Mouse (Mus musculus): ENCODE data around the gene Slc4a3. TPM values are rescaled to one million over a fixed set of nuclear protein-coding genes. Genes with fewer than 3 reads are reported as not detected.

Slc4a3 gene
- polyA plus RNA-seq, 1 experiment from 2014 or later, result 37.7 TPM

DNA sequence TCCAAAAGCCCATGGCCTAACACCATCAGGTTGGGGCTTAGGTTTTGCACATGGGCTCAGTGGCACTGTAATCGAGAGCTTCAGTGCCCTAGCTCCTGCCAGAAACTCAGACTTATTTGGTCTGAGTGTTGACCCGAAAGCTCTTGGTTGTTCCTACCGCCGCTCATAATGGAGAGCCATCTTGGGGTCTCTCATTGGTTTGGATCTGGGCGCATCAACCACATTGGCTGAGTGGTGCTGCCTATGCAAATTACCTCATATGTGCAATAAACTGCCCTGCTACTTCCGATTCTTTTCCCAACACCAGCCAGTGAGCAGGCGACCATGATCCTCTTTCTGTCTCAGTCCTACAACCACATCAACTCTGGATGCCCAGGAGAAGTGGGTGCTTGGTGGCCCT, 47.9 kb downstream of the Slc4a3 start:
- Histone ChIP-seq H3K4me3 (no peak overlapping the region), H3K9me3 (no peaks in the 10 kb centered on the region), H3K4me2 (replicated peaks) (no peak overlapping the region), H3K4me1 (peaks cover 6% of the 10 kb centered on the region; the same call in 1 of the 2 replicates), H3K27me3 (peaks cover 4% of the 10 kb centered on the region; the same call in 1 of the 2 replicates), H3K36me3 (no peaks in the 10 kb centered on the region), H3K27ac (no peak overlapping the region), H3K9ac (no peak overlapping the region)
- no peak for ATAC-seq (ENCODE audit: low FRiP score, low read depth)
- 90% methylated on average over 7 of the region's 7 CpGs for WGBS

GRCm38 (mm10) chr1:75594836-75595235, 48.8 kb downstream of the Slc4a3 start:
- Histone ChIP-seq H3K27me3 (peaks cover 7% of the 10 kb centered on the region; the same call in 1 of the 2 replicates), H3K4me1 (no peaks in the 10 kb centered on the region; the same call in 1 of the 2 replicates), H3K9me3 (no peaks in the 10 kb centered on the region), H3K4me3 (no peak overlapping the region), H3K27ac (no peak overlapping the region), H3K9ac (no peak overlapping the region; the same call in 1 of the 2 replicates), H3K4me2 (replicated peaks) (no peak overlapping the region), H3K36me3 (no peaks in the 10 kb centered on the region)
- ATAC-seq (ENCODE audit: low FRiP score, low read depth), result no peak
- 39% methylated on average over 9 of the region's 9 CpGs for WGBS

DNA sequence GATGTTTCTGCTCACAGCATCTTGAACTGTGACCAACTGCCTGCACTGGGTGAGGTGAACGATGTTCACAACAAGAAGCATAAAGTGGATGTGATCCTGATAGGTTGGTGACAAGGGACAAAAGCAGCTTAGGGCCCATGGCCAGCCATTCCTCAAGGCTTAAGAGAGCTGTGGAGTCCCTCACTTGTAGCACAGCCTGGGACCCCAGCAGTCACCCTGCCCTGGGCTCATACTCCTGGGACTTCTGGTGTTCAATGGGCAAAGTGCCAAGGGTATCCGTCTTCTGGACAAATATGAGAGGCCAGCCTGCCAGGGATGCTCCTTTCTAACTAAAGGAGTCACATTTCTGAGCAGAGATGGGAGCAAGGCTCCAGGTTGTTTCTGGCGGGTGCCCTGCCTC, 49.9 kb downstream of the Slc4a3 start:
- H3K9ac ChIP-seq, result no peak overlapping the region
- H3K4me3 ChIP-seq, result no peak overlapping the region
- H3K27ac ChIP-seq, result no peak overlapping the region
- no peaks in the 10 kb centered on the region for H3K9me3 ChIP-seq
- ATAC-seq (ENCODE audit: low FRiP score, low read depth), result no peak
- no peaks in the 10 kb centered on the region for H3K36me3 ChIP-seq
- no peak overlapping the region for H3K4me2 ChIP-seq (replicated peaks)
- H3K4me1 ChIP-seq, result no peaks in the 10 kb centered on the region; the same call in 1 of the 2 replicates
- WGBS, result 79% methylated on average over 3 of the region's 3 CpGs
- peaks cover 11% of the 10 kb centered on the region for H3K27me3 ChIP-seq

DNA sequence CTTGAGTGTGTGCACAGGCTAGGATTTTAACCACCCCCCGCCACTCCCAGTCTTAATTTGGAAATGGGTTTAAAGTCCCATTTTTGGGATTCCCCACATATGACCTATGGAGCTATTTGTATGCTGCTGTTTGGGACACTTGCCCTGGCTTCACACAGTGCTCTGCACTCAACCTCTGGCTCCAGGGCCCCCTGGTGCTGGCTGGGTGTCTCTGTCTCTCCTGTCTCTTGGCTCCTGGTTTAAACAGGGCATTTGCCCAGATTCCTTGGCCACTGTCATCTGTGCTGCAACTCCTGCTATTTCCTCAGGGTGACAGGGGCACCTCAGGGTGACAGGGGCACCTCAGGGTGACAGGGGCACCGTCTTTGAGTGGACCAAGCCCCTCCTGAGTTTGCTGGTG, 50.8 kb downstream of the Slc4a3 start:
- 96% methylated on average over 2 of the region's 2 CpGs for WGBS
- H3K4me2 ChIP-seq (replicated peaks), result no peak overlapping the region
- no peaks in the 10 kb centered on the region for H3K9me3 ChIP-seq
- H3K36me3 ChIP-seq, result no peaks in the 10 kb centered on the region
- no peak overlapping the region for H3K27ac ChIP-seq
- H3K4me1 ChIP-seq, result peaks cover 3% of the 10 kb centered on the region
- H3K4me3 ChIP-seq, result no peak overlapping the region
- peaks cover 20% of the 10 kb centered on the region for H3K27me3 ChIP-seq
- H3K9ac ChIP-seq, result no peak overlapping the region
- ATAC-seq (ENCODE audit: low FRiP score, low read depth), result no peak

DNA sequence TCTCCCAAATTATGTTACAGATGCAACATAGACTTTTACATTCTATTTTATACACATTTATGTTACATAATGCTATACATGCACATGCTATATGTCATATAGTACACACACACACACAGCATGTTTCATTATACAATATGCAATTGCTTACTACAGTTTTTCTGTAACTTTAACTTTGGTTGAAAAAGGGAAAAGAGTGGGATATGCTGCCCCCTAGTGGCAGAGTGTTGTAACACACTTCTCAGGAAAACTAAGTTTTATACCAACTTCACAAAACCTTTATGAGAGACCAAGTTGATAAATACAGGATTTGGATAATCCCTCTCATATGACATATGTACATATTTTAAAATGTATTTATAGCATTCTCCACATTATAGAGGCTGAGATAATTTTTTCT, 51.6 kb downstream of the Slc4a3 start:
- Histone ChIP-seq H3K9ac (no peak overlapping the region), H3K9me3 (no peaks in the 10 kb centered on the region), H3K27ac (no peak overlapping the region), H3K36me3 (no peaks in the 10 kb centered on the region), H3K27me3 (peaks cover 25% of the 10 kb centered on the region), H3K4me3 (no peak overlapping the region), H3K4me1 (peaks cover 6% of the 10 kb centered on the region), H3K4me2 (replicated peaks) (no peak overlapping the region)
- no peak for ATAC-seq (ENCODE audit: low FRiP score, low read depth)

DNA sequence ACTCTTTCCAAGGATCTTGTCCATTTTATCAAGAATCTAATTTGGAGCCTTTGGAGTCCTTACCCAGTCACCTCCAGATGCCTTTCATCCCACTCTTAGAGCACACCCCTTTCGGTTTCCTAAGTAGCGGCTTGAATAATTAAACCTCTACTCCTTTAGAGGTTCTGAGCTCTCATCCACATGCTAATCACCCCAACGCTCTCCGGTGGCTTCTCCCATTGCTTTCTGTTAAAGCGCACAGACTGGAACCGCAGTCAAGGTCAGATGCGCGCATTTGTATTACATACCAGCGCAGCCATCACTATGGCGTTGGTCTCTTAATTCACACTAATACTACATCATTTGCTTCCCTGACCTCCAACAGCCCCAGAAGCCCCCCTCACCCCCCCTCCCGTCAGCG, 55.7 kb downstream of the Slc4a3 start:
- H3K9me3 ChIP-seq, result no peaks in the 10 kb centered on the region
- 12% methylated on average over 12 of the region's 12 CpGs for WGBS
- H3K4me2 ChIP-seq (replicated peaks), result no peak overlapping the region
- H3K27me3 ChIP-seq, result peaks cover 27% of the 10 kb centered on the region
- H3K9ac ChIP-seq, result no peak overlapping the region
- H3K4me3 ChIP-seq, result no peak overlapping the region
- ATAC-seq (ENCODE audit: low FRiP score, low read depth), result no peak
- no peaks in the 10 kb centered on the region for H3K36me3 ChIP-seq
- H3K4me1 ChIP-seq, result peaks cover 6% of the 10 kb centered on the region; the same call in 1 of the 2 replicates
- no peak overlapping the region for H3K27ac ChIP-seq

DNA sequence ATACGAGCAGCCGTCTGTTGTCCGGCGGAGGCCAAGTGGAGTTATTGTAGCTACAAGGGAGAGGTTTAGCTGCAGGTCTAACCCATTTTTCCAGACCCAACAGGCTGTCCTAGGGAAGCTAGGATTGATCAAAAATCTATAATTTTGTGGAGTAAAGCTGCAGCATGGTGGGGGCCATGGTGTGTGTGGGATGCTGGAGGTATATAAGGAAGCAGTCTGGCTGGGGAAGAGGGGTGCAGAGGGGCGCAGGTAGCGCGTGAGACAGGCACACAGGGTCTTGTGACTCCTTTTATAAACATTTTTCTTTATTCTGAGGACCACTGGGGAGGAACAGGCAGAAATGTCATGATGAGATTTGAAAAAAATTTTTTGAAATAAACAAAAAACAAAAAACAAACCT, 57.5 kb downstream of the Slc4a3 start:
- Histone ChIP-seq H3K9ac (no peak overlapping the region), H3K4me3 (no peak overlapping the region), H3K36me3 (no peaks in the 10 kb centered on the region), H3K4me1 (peaks cover 11% of the 10 kb centered on the region; the same call in 1 of the 2 replicates), H3K27ac (no peak overlapping the region), H3K4me2 (replicated peaks) (no peak overlapping the region), H3K9me3 (no peaks in the 10 kb centered on the region), H3K27me3 (peaks cover 27% of the 10 kb centered on the region)
- ATAC-seq (ENCODE audit: low FRiP score, low read depth), result no peak
- 86% methylated on average over 7 of the region's 7 CpGs for WGBS

DNA sequence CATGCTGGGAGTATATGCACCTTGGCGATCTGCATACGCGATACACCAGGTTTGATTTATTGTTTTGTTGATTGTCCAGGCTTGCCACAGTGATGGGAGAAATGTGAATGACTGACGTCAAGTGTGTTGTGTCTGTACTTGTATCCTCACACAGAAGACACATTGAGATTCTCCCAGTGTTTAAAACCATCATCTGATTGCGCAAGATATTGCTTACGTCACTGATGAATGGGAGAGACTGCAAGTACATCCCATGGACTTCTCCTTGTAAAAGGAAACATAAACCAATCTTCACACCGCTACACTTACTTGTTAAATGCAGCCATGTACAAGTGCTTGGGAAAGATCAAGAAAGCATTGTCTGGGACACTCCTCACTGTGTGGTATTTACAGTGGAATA, 62.2 kb downstream of the Slc4a3 start:
- no peaks in the 10 kb centered on the region; the same call in 1 of the 2 replicates for H3K27me3 ChIP-seq
- H3K4me1 ChIP-seq, result peaks cover 34% of the 10 kb centered on the region
- ATAC-seq (ENCODE audit: low FRiP score, low read depth), result 0 out of 2 replicates have a peak, but pooled peaks have one; percentile 5
- H3K27ac ChIP-seq, result no peak overlapping the region
- 79% methylated on average over 7 of the region's 7 CpGs for WGBS
- H3K4me3 ChIP-seq, result no peak overlapping the region
- no peak overlapping the region for H3K4me2 ChIP-seq (replicated peaks)
- H3K36me3 ChIP-seq, result no peaks in the 10 kb centered on the region
- H3K9me3 ChIP-seq, result no peaks in the 10 kb centered on the region
- H3K9ac ChIP-seq, result no peak overlapping the region

- Histone ChIP-seq H3K4me1 (peaks cover 34% of the 10 kb centered on the region), H3K4me3 (no peak overlapping the region), H3K27ac (peak overlapping the region; percentile 10; the same call in 1 of the 2 replicates), H3K4me2 (replicated peaks) (peak overlapping the region; percentile 31; the same call in 1 of the 2 replicates), H3K9ac (no peak overlapping the region), H3K27me3 (no peaks in the 10 kb centered on the region), H3K9me3 (no peaks in the 10 kb centered on the region), H3K36me3 (no peaks in the 10 kb centered on the region)
- WGBS, result 46% methylated on average over 11 of the region's 11 CpGs
- ATAC-seq (ENCODE audit: low FRiP score, low read depth), result peak; percentile 61
These were observed 62.7 kb downstream of the Slc4a3 start for GRCm38 (mm10) chr1:75608625-75609263.

GRCm38 (mm10) chr1:75609264-75609662, 63.2 kb downstream of the Slc4a3 start:
- ATAC-seq (ENCODE audit: low FRiP score, low read depth), result peak; percentile 52
- H3K9ac ChIP-seq, result no peak overlapping the region
- H3K4me2 ChIP-seq (replicated peaks), result peak overlapping the region; percentile 31; the same call in 1 of the 2 replicates
- peak overlapping the region; percentile 10; the same call in 1 of the 2 replicates for H3K27ac ChIP-seq
- no peaks in the 10 kb centered on the region for H3K36me3 ChIP-seq
- 39% methylated on average over 9 of the region's 9 CpGs for WGBS
- H3K4me3 ChIP-seq, result no peak overlapping the region
- peaks cover 34% of the 10 kb centered on the region for H3K4me1 ChIP-seq
- H3K9me3 ChIP-seq, result no peaks in the 10 kb centered on the region
- no peaks in the 10 kb centered on the region for H3K27me3 ChIP-seq

DNA sequence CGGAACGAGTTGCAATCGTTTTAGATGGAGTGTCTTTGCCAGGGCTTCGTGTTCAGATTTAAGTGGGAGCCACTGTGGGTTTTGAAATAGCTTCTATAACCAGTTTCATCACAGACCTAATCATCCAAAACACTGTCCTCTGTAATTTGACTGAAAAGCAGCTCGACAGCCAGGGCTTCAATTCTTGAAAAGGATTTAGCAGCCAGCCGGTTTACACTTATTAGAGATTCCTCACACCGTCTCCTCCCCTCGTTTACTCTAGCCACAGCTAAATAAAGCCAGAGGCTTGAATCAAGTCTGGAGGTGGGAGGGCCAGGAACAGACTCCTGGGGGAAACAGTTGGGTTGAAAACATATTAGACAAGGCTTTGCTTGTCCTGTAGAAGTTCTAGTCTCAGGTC, 64.5 kb downstream of the Slc4a3 start:
- Histone ChIP-seq H3K4me3 (no peak overlapping the region), H3K9me3 (no peaks in the 10 kb centered on the region), H3K27ac (0 out of 2 replicates have a peak overlapping the region, but pooled peaks have one; percentile 28), H3K9ac (no peak overlapping the region), H3K27me3 (no peaks in the 10 kb centered on the region), H3K4me1 (peaks cover 34% of the 10 kb centered on the region), H3K4me2 (replicated peaks) (no peak overlapping the region), H3K36me3 (no peaks in the 10 kb centered on the region)
- WGBS, result 58% methylated on average over 8 of the region's 8 CpGs
- ATAC-seq (ENCODE audit: low FRiP score, low read depth), result no peak

All from limb, embryonic 13.5 days (tissue).